Mouse (Mus musculus): ENCODE data around the gene Smarcb1.

GRCm38 (mm10) chr10:75934991-75935390 lies 13.6 kb upstream of the Smarcb1 start:
- TF ChIP-seq CTCF (IDR thresholded peaks at IDR 0.05; ENCODE audit: control insufficient read depth, insufficient read depth, low read length) (no peak), POLR2A (IDR thresholded peaks at IDR 0.05; ENCODE audit: borderline replicate concordance, control insufficient read depth, low read depth, low read length) (no peak)
